Mouse (Mus musculus) lung, embryonic 15.5 days (tissue): Measurements from ENCODE around the gene Filip1l. TPM values are rescaled to one million over a fixed set of nuclear protein-coding genes. Genes with fewer than 3 reads are reported as not detected.

ENCODE experiments used
- ATAC-seq: fragments of 200-750 bp; cut with Nextera tagmentation; 2 replicates; pipeline ENCODE4 v1.8.0; 2017; ENCODE audit warnings: moderate number of reproducible peaks, borderline replicate concordance; ENCODE audit not compliant: low FRiP score, low TSS enrichment; ENCODE audit errors: extremely low read depth
- H3K27ac ChIP-seq: fragments of 300-500 bp; sonication (generic); 2 replicates; pipeline ENCODE4 v1.5.1; 2015; ENCODE audit warnings: moderate library complexity, mild to moderate bottlenecking, inconsistent platforms
- H3K27me3 ChIP-seq: fragments of 300-500 bp; sonication (generic); 2 replicates; pipeline ENCODE4 v1.6.1; 2015; ENCODE audit warnings: inconsistent platforms
- H3K36me3 ChIP-seq: fragments of 300-500 bp; sonication (generic); 2 replicates; pipeline ENCODE4 v1.6.1; 2015; ENCODE audit warnings: inconsistent platforms
- H3K4me1 ChIP-seq: fragments of 300-500 bp; sonication (generic); 2 replicates; pipeline ENCODE4 v1.6.1; 2015; ENCODE audit warnings: inconsistent platforms
- H3K4me2 ChIP-seq: fragments of 300-500 bp; sonication (generic); 2 replicates; pipeline ENCODE4 v1.6.1; 2015; ENCODE audit warnings: inconsistent platforms, mild to moderate bottlenecking, moderate library complexity
- H3K4me3 ChIP-seq: fragments of 300-500 bp; sonication (generic); 2 replicates; pipeline ENCODE4 v1.5.1; 2015; ENCODE audit warnings: mild to moderate bottlenecking, inconsistent platforms
- H3K9ac ChIP-seq: fragments of 300-500 bp; sonication (generic); 2 replicates; pipeline ENCODE4 v1.6.1; 2015; ENCODE audit warnings: inconsistent platforms
- H3K9me3 ChIP-seq: fragments of 300-500 bp; sonication (generic); 2 replicates; pipeline ENCODE4 v1.6.1; 2016; ENCODE audit warnings: inconsistent platforms
- WGBS: fragments of 180-500 bp; shearing (Covaris S2); methylation state at CpG from one replicate; pipeline ENCODE4 v1.1.7; 2015; 5-methylcytosine and 5-hydroxymethylcytosine counted together
- polyA plus RNA-seq: library from polyadenylated mRNA; unstranded; fragments of >200 nt; fragmentation: Nextera tagmentation; extraction: Ambion mirVana; gene quantifications from 2 replicates; pipeline ENCODE4 v1.2.1, GENCODE M21; 2015

Gene Filip1l
- polyA plus RNA-seq, 1 experiment from 2014 or later, result 28.8 TPM

DNA sequence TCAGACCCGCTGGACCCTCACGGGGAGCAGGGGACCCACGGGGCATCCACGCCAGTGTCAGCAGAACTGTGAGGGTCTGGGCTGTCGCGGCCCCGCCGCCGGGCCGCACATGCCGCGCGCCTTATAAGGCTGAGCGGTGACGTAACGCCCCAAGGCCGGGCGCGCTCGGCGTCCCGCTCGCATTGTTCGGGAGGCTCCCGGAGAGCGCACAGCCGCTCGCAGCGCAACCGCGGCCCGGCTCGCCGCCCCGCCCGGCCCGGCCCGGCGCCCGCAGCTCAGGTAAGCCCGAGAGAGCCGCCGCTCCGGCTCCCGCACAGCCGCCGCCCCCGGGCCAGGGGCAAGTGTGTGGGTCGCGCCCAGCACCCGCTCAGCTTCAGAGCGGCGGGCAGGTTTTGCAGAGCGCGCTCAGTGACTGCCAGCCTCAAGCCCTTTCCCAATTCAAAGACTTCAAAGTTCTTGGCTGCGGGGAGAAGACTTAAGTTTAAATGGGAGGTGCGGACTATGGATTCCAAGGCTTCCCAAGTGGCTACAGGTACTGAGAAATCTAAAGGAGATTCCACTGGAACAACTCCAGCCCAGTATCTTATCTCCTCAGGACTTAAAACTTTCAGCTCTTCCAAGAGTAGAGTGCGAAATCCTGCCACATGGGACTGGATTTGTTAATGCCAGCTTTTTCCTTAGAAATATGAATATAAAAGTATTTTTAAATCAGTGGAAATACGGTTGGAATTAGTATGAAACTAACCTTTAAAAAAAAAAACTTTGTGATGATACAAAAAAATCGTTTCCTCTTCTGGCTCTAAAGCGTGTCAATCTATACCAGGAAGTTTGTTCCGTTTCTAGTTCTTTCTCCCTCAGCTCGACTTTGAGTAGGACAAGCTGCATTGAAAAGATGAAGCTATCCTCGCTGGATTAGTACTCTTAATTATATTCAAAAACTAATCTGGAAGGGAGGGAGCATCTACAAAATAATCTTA, 196.5 kb downstream of the Filip1l start:
- peak; percentile 96 for ATAC-seq
- H3K4me2 ChIP-seq, result peak overlapping the region; percentile 81
- peak overlapping the region; percentile 69 for H3K4me3 ChIP-seq
- no peaks in the 10 kb centered on the region for H3K27me3 ChIP-seq
- under 1% methylated on average over 64 of the region's 64 CpGs for WGBS
- peaks cover 20% of the 10 kb centered on the region; the same call in 1 of the 2 replicates for H3K4me1 ChIP-seq
- H3K9ac ChIP-seq, result peak overlapping the region; percentile 81
- H3K27ac ChIP-seq, result peak overlapping the region; percentile 71
- no peaks in the 10 kb centered on the region for H3K36me3 ChIP-seq
- no peaks in the 10 kb centered on the region for H3K9me3 ChIP-seq

DNA sequence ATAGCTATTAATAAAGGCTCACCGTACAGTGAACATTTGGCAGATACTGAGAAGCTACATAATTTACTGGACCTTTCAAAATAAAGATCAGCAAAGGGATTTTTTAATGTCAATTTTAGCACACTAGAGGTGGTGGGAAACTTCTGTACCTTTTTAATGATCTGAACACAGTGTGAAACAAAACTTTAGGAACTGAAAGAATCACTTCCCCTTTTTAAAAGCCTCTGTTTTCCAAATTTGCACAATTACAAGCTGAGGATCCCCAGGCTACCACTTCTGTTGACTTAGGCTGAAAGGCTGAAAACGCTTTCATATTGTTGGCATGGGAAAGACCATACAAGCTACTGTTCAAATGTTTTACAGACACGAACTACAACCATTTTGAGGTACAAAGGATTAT, 197.2 kb downstream of the Filip1l start:
- Histone ChIP-seq H3K4me2 (peak overlapping the region; percentile 81), H3K4me1 (peaks cover 20% of the 10 kb centered on the region; the same call in 1 of the 2 replicates), H3K9me3 (no peaks in the 10 kb centered on the region), H3K4me3 (peak overlapping the region; percentile 69), H3K9ac (peak overlapping the region; percentile 17; the same call in 1 of the 2 replicates), H3K27me3 (no peaks in the 10 kb centered on the region), H3K36me3 (no peaks in the 10 kb centered on the region), H3K27ac (peak overlapping the region; percentile 25; the same call in 1 of the 2 replicates)
- WGBS, result 37% methylated on average over 3 of the region's 3 CpGs
- ATAC-seq, result no peak

DNA sequence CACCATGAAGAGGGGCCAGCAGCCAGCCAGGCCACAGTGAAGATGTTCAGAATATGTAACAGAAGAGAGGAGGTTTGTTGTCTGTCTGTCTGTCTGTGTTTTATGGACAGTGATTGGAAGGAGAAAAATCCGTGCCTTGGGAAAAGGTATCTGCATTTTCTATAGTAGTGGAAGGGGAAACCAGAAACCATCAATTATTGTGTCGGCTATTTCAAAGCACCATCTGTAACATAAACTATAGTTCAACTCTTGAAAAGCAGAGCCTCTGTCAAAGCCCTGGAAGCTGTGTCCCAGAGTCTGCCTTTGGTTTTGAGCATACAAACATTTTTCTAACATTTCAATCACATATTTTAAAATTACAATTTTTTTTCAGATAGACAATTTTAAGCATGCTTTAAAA, 197.9 kb downstream of the Filip1l start:
- Histone ChIP-seq H3K4me1 (peaks cover 20% of the 10 kb centered on the region; the same call in 1 of the 2 replicates), H3K4me3 (peak overlapping the region; percentile 32), H3K4me2 (peak overlapping the region; percentile 41), H3K9me3 (no peaks in the 10 kb centered on the region), H3K36me3 (no peaks in the 10 kb centered on the region), H3K27me3 (no peaks in the 10 kb centered on the region), H3K27ac (no peak overlapping the region; the same call in 1 of the 2 replicates), H3K9ac (no peak overlapping the region)
- 25% methylated on average over 2 of the region's 2 CpGs for WGBS
- no peak for ATAC-seq

DNA sequence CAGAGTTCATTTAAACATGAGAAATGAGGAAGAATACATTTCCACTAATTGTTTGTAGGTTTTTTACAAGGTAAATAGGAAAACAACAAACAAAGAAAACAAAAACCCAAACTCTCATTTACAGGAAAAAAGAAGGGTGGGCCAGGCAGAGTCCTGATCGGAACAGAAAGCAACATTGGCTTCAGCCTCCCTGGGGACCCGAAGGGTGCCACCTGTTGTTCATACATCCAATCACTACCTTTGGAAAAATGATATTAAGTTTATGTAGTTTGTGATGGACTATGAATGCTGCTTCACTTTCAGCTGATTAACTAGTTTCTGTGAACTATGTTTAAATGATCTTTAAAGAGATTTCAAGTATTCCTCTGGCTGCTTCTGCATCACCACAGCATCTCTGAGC, 198.7 kb downstream of the Filip1l start:
- Histone ChIP-seq H3K27ac (no peak overlapping the region), H3K36me3 (no peaks in the 10 kb centered on the region), H3K9ac (no peak overlapping the region), H3K9me3 (no peaks in the 10 kb centered on the region), H3K4me3 (0 out of 2 replicates have a peak overlapping the region, but pooled peaks have one; percentile 13), H3K4me1 (peaks cover 20% of the 10 kb centered on the region; the same call in 1 of the 2 replicates), H3K4me2 (peak overlapping the region; percentile 41), H3K27me3 (no peaks in the 10 kb centered on the region)
- WGBS, result 71% methylated on average over 2 of the region's 2 CpGs
- ATAC-seq, result no peak

DNA sequence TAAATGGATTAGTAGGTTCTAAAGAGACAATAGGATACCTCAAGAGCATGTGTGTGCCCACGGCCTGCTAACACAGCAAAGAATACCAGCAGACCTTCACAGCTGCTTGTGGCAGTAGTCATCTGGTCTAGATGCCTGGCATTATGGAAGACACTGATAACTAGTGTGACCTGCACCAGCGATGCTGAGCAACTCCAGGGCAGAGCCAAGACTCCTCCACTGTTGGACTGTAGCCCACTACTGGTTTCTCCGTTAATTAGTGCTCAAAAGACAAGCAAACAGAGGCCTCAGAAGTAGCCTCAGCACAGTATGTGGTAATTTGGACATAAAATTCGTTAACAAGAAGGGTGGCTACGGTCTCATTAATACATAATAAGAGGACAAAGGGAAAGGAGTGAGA, 199.8 kb downstream of the Filip1l start:
- Histone ChIP-seq H3K36me3 (no peaks in the 10 kb centered on the region), H3K4me2 (peak overlapping the region; percentile 18; the same call in 1 of the 2 replicates), H3K9ac (no peak overlapping the region), H3K9me3 (no peaks in the 10 kb centered on the region), H3K4me1 (peaks cover 20% of the 10 kb centered on the region; the same call in 1 of the 2 replicates), H3K4me3 (no peak overlapping the region), H3K27me3 (no peaks in the 10 kb centered on the region), H3K27ac (no peak overlapping the region)
- ATAC-seq, result no peak
- WGBS, result 90% methylated on average over 5 of the region's 5 CpGs

DNA sequence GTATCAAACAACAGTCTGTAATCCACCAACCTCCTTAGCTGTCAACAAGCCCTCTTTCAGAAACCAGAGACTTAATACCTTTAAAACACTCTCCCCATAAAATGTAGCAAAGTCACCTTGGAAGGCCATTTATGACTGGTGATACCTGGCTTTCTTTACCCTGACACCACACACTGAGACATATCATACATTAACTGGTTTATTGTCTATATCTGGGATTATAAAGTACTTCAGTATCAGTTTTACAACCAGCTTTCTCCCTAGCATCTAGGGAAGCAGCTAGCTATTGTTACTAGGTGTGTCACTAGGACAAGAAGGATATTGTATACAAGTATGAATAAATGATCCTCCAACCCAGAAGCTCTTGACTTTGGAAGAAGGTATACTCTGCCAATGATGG, 200.3 kb downstream of the Filip1l start:
- H3K9me3 ChIP-seq, result no peaks in the 10 kb centered on the region
- no peak for ATAC-seq
- H3K36me3 ChIP-seq, result no peaks in the 10 kb centered on the region
- no peak overlapping the region for H3K9ac ChIP-seq
- peaks cover 20% of the 10 kb centered on the region; the same call in 1 of the 2 replicates for H3K4me1 ChIP-seq
- no peak overlapping the region for H3K27ac ChIP-seq
- no peaks in the 10 kb centered on the region for H3K27me3 ChIP-seq
- H3K4me3 ChIP-seq, result no peak overlapping the region
- H3K4me2 ChIP-seq, result no peak overlapping the region

DNA sequence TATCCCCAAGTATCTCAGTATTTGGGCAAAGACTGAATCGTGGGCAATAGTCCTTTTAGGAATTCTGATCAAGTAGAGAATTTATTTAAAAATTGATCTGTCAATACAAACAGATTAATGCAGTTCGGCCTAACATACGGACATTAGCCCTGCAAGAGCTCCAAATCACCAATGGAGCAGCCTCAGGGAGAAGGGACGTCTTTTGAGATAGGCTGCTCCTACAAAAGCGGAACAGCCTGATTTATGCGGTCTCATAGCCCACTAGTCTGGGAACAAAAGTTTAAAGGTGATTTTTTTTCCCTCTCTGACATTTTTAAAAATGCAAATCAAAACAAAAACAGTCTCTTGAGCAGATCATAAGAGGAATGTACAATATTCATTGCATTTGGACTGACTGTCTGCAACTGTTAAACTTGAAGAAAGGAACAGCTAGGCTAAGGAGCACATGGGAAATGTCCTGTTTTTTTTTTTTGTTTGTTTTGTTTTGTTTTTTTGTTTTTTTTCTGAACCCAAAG, 202.1 kb downstream of the Filip1l start:
- H3K4me1 ChIP-seq, result peaks cover 20% of the 10 kb centered on the region; the same call in 1 of the 2 replicates
- no peak overlapping the region for H3K9ac ChIP-seq
- no peaks in the 10 kb centered on the region for H3K27me3 ChIP-seq

DNA sequence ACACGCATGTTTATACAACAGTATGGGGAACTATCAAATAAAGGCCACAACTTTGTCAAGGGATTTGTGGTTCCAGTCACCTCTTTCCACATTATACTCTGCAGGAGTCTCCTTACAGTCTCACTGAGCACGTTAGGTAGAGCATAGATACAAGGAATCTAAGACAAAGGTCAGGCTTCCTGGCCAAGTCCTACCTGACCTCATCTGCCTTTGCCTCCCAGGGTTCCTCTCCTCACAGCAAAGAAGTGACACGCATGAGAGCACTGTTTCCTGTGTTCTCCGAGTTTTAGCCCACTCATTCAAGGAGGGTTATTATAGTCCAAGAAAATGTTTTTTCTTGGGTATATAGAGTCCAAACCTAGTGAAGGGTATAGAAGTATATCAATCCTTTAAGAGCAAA, 202.8 kb downstream of the Filip1l start:
- Histone ChIP-seq H3K4me1 (peaks cover 20% of the 10 kb centered on the region; the same call in 1 of the 2 replicates), H3K9ac (no peak overlapping the region), H3K4me2 (no peak overlapping the region), H3K27ac (no peak overlapping the region), H3K4me3 (no peak overlapping the region), H3K36me3 (0 out of 2 replicates have a peak, but pooled peaks cover 3% of the 10 kb centered on the region), H3K27me3 (no peaks in the 10 kb centered on the region), H3K9me3 (no peaks in the 10 kb centered on the region)
- ATAC-seq, result no peak
- WGBS, result 73% methylated on average over 4 of the region's 4 CpGs

More for the DNA sequence above, 202.1 kb downstream of the Filip1l start:
- H3K9me3 ChIP-seq, result no peaks in the 10 kb centered on the region
- no peak overlapping the region for H3K4me3 ChIP-seq
- H3K36me3 ChIP-seq, result 0 out of 2 replicates have a peak, but pooled peaks cover 2% of the 10 kb centered on the region
- ATAC-seq, result no peak
- no peak overlapping the region for H3K4me2 ChIP-seq
- no peak overlapping the region for H3K27ac ChIP-seq
- WGBS, result 80% methylated on average over 6 of the region's 6 CpGs

DNA sequence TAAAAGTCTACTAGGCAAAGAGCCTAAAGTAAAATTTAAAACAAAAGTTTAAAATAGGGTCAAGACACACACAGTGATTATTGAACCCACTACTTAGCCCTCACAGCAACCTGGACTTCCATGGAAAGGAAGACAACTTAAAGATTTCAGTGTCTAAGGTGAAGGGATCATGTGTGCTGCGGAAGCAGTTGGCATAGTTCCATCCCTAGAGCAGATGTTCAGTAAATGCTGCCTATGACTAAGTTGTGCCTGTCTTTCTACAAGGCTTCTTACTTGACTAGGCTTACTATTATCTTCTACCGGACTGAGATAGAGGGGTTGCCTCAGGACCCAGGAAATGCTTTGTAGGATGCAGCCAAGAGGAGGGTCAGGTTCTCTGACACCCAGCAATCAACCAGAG, 203.4 kb downstream of the Filip1l start:
- Histone ChIP-seq H3K4me2 (no peak overlapping the region), H3K27me3 (no peaks in the 10 kb centered on the region), H3K9me3 (no peaks in the 10 kb centered on the region), H3K9ac (no peak overlapping the region), H3K4me3 (no peak overlapping the region), H3K4me1 (peaks cover 20% of the 10 kb centered on the region; the same call in 1 of the 2 replicates), H3K27ac (no peak overlapping the region), H3K36me3 (0 out of 2 replicates have a peak, but pooled peaks cover 3% of the 10 kb centered on the region)
- 71% methylated on average over 2 of the region's 2 CpGs for WGBS
- no peak for ATAC-seq

DNA sequence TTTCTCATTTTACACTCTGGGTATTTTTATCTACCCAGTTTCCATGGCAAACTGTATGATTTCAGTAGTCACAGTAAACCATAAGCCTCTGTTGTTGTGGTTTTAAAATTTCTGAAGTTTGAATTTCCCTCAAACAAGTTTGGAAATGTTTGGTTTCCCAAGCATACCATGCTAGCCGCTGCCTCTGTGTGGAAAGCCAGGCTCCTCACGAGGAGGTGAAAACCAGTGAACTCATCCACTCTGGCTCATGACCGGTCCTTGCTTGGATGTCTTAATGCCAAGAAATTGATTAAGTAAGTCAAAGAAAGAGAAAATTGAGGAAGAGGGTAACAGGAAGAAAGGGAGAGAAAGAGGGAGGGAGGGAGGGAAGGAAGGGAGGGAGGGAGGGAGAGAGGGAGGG, 205.4 kb downstream of the Filip1l start:
- H3K36me3 ChIP-seq, result 0 out of 2 replicates have a peak, but pooled peaks cover 3% of the 10 kb centered on the region
- H3K9me3 ChIP-seq, result no peaks in the 10 kb centered on the region
- no peak for ATAC-seq
- H3K27ac ChIP-seq, result no peak overlapping the region
- no peak overlapping the region for H3K4me3 ChIP-seq
- WGBS, result 79% methylated on average over 3 of the region's 3 CpGs
- H3K4me1 ChIP-seq, result peaks cover 19% of the 10 kb centered on the region
- no peak overlapping the region for H3K4me2 ChIP-seq
- H3K27me3 ChIP-seq, result no peaks in the 10 kb centered on the region
- no peak overlapping the region for H3K9ac ChIP-seq

DNA sequence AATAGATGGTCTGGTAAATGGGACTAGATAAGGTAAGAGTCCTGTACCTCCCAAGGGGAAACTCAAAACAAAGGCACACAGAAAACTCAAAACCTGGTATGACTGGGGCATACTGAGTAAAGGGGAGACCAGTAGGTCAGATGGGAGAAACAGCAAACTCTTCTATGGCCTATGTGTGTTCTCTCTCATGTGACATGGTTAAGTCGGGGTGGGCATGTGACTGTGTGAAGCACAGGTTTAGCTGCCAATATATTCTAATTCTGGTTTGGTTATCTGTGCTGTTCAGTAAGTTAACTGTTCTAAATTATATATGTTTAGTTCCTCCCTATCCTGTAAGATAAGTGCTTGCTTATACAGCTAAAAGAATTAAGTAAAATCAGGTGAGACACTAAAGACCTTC, 207.3 kb downstream of the Filip1l start:
- Histone ChIP-seq H3K4me3 (no peak overlapping the region), H3K4me2 (no peak overlapping the region), H3K36me3 (0 out of 2 replicates have a peak, but pooled peaks cover 3% of the 10 kb centered on the region), H3K27ac (no peak overlapping the region), H3K27me3 (no peaks in the 10 kb centered on the region), H3K9me3 (no peaks in the 10 kb centered on the region), H3K4me1 (peaks cover 20% of the 10 kb centered on the region), H3K9ac (no peak overlapping the region)
- 71% methylated on average over 1 of the region's 1 CpGs for WGBS
- no peak for ATAC-seq
